Mouse (Mus musculus) liver, adult 2 months (tissue): ENCODE results near the gene Gm37240. TPM values are rescaled to one million over a fixed set of nuclear protein-coding genes. Genes with fewer than 3 reads are reported as not detected.

ENCODE experiments used
- DNase-seq: peaks from one replicate; pipeline ENCODE4 v3.0.0-alpha.2; 2011; ENCODE audit warnings: low read depth, low spot score; ENCODE audit errors: extremely low read depth
- H3K27ac ChIP-seq: fragments of 200-500 bp; replicated peaks from 2 replicates; pipeline ENCODE4 v1.5.1; 2012; ENCODE audit warnings: low read depth, mild to moderate bottlenecking, control low read depth, inconsistent platforms, low read length; ENCODE audit not compliant: insufficient read depth
- H3K27me3 ChIP-seq: fragments of 200-500 bp; 2 replicates; pipeline ENCODE4 v1.6.1; 2012; ENCODE audit warnings: mild to moderate bottlenecking, moderate library complexity, low read length, inconsistent platforms; ENCODE audit not compliant: control insufficient read depth, insufficient read depth
- H3K36me3 ChIP-seq: fragments of 200-500 bp; 2 replicates; pipeline ENCODE4 v1.6.1; 2012; ENCODE audit warnings: low read length, inconsistent platforms; ENCODE audit not compliant: control insufficient read depth, insufficient read depth
- H3K4me1 ChIP-seq: fragments of 200-500 bp; 2 replicates; pipeline ENCODE4 v1.6.1; 2011; ENCODE audit warnings: low read length; ENCODE audit not compliant: control insufficient read depth, insufficient read depth
- H3K4me3 ChIP-seq: fragments of 200-500 bp; 2 replicates; pipeline ENCODE4 v1.5.1; 2011; ENCODE audit warnings: low read depth, mild to moderate bottlenecking, control low read depth, low read length, moderate library complexity; ENCODE audit not compliant: insufficient read depth
- H3K79me2 ChIP-seq: fragments of 200-500 bp; 2 replicates; pipeline ENCODE4 v1.6.1; 2012; ENCODE audit warnings: inconsistent platforms, mild to moderate bottlenecking, low read length, moderate library complexity; ENCODE audit not compliant: control insufficient read depth, insufficient read depth
- H3K9ac ChIP-seq: fragments of 200-500 bp; 2 replicates; pipeline ENCODE4 v1.6.1; 2012; ENCODE audit warnings: low read depth, mild to moderate bottlenecking, control low read depth, inconsistent platforms, low read length
- CTCF ChIP-seq: fragments of 200-500 bp; IDR thresholded peaks from 2 replicates; pipeline ENCODE4 v1.5.1; 2011; ENCODE audit warnings: low read depth, low read length, control low read depth
- POLR2A ChIP-seq: fragments of 200-500 bp; IDR thresholded peaks from 2 replicates; pipeline ENCODE4 v1.6.1; 2011; ENCODE audit warnings: low read length, control low read depth; ENCODE audit not compliant: insufficient read depth; ENCODE audit errors: extremely low read depth
- WGBS: fragments of 180-500 bp; shearing (Covaris S2); methylation state at CpG from one replicate; pipeline ENCODE4 v1.1.7; 2018; 5-methylcytosine and 5-hydroxymethylcytosine counted together
- polyA plus RNA-seq: library from polyadenylated mRNA; depleted of rRNA; stranded (reverse); fragments of >200 nt; gene quantifications from 2 replicates; pipeline ENCODE4 v1.2.3, GENCODE M21; 2012
- total RNA-seq: library from RNA; depleted of rRNA; stranded (reverse); fragments of >200 nt; gene quantifications from 2 replicates; pipeline ENCODE4 v1.2.3, GENCODE M21; 2014

Gene Gm37240
- total and polyA plus RNA-seq, 2 experiments, result 2.2 to 6.9 TPM

- TF ChIP-seq POLR2A (no peak), CTCF (no peak)
- no peak for DNase-seq
- Histone ChIP-seq H3K27me3 (no peaks in the 10 kb centered on the region), H3K4me3 (no peak overlapping the region), H3K27ac (no peak overlapping the region), H3K9ac (no peak overlapping the region), H3K79me2 (no peaks in the 10 kb centered on the region; the same call in 1 of the 2 replicates), H3K36me3 (no peaks in the 10 kb centered on the region), H3K4me1 (no peaks in the 10 kb centered on the region)
- WGBS, result 95% methylated on average over 6 of the region's 6 CpGs
These were observed 111.2 kb downstream of the Gm37240 start for GRCm38 (mm10) chr3:85776126-85776525.

DNA sequence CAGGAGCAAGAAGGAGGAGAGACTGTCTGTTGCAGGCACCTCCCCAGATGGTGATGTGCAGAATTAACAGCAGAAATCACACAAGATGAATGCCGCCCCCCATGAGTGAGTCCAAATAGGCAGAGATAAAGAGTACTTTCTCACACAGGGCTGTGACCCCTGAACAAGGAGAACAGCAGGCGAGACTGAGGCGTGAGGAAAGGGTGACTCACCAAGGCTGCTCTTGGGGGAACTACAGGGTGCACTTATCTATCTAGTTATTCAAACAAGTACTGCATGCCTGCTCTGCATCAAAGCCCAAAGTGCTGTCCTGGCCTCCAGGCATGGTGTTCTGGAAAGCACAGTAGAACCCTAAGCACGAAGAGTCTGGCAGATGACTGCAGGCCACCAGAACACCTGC is 113.4 kb downstream of the Gm37240 start:
- TF ChIP-seq POLR2A, result no peak

DNA sequence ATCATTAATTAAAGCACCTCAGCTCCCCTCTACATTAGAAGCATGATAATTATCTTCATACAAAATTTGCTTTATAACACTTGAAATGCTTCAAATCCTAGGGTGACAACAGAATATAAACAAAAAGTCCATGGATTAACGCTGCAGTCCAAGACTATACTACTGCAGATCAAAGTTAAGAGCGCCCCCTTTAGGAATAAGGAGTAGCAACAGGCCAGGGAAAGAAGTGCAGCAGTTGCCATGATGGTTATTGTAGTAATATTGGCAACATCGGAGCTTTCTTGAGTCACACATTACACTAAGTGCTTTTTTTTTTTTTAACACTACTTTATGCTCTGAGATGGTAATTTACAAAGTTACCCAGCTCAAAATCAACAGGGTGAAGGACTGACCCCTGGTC is 113.9 kb downstream of the Gm37240 start:
- no peak for DNase-seq
- TF ChIP-seq POLR2A (no peak), CTCF (no peak)
- H3K79me2 ChIP-seq, result no peaks in the 10 kb centered on the region; the same call in 1 of the 2 replicates
- WGBS, result 44% methylated on average over 3 of the region's 3 CpGs
- H3K4me1 ChIP-seq, result no peaks in the 10 kb centered on the region
- H3K27ac ChIP-seq, result no peak overlapping the region
- no peaks in the 10 kb centered on the region for H3K36me3 ChIP-seq
- no peak overlapping the region for H3K4me3 ChIP-seq
- no peak overlapping the region for H3K9ac ChIP-seq
- no peaks in the 10 kb centered on the region for H3K27me3 ChIP-seq

More for the DNA sequence above, 113.4 kb downstream of the Gm37240 start:
- 80% methylated on average over 4 of the region's 4 CpGs for WGBS
- Histone ChIP-seq H3K27ac (no peak overlapping the region), H3K9ac (no peak overlapping the region), H3K79me2 (no peaks in the 10 kb centered on the region; the same call in 1 of the 2 replicates), H3K27me3 (no peaks in the 10 kb centered on the region), H3K4me1 (no peaks in the 10 kb centered on the region), H3K4me3 (no peak overlapping the region), H3K36me3 (no peaks in the 10 kb centered on the region)
- DNase-seq, result no peak

DNA sequence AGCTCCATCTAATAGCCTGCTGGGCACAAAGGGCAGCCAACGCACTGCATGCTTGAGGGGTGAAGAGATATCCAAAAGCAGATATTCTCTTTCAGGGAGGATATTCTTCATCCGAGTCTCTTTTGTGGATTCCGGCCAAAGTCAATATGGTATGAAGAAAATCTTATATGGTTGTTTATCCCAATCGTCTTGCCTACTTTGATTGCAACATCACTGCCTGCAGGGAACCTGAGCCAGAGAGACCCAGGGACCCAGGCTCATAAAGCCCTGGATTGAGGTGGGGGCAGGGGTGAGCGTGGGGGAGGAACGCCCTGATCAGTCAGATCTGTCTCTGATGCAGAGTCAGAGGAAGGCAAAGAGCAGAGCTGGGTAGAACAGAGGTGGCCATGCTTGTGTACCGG is 122.4 kb downstream of the Gm37240 start:
- no peak overlapping the region for H3K27ac ChIP-seq
- H3K4me1 ChIP-seq, result peaks cover 7% of the 10 kb centered on the region
- H3K4me3 ChIP-seq, result no peak overlapping the region
- H3K36me3 ChIP-seq, result no peaks in the 10 kb centered on the region
- no peaks in the 10 kb centered on the region for H3K27me3 ChIP-seq
- peaks cover 3% of the 10 kb centered on the region; the same call in 1 of the 2 replicates for H3K79me2 ChIP-seq
- no peak overlapping the region for H3K9ac ChIP-seq
- WGBS, result 51% methylated on average over 7 of the region's 7 CpGs
- TF ChIP-seq CTCF (no peak), POLR2A (no peak)
- DNase-seq, result peak; percentile 31

GRCm38 (mm10) chr3:85764008-85764834 is 123.1 kb downstream of the Gm37240 start:
- 69% methylated on average over 18 of the region's 18 CpGs for WGBS
- H3K36me3 ChIP-seq, result no peaks in the 10 kb centered on the region
- peaks cover 3% of the 10 kb centered on the region; the same call in 1 of the 2 replicates for H3K79me2 ChIP-seq
- peak; percentile 58 for DNase-seq
- no peak for TF ChIP-seq CTCF
- TF ChIP-seq POLR2A, result no peak
- peaks cover 7% of the 10 kb centered on the region for H3K4me1 ChIP-seq
- no peak overlapping the region for H3K4me3 ChIP-seq
- H3K27me3 ChIP-seq, result no peaks in the 10 kb centered on the region
- no peak overlapping the region for H3K27ac ChIP-seq
- H3K9ac ChIP-seq, result no peak overlapping the region

- Histone ChIP-seq H3K27ac (no peak overlapping the region), H3K36me3 (no peaks in the 10 kb centered on the region), H3K4me1 (no peaks in the 10 kb centered on the region), H3K79me2 (peaks cover 2% of the 10 kb centered on the region; the same call in 1 of the 2 replicates), H3K27me3 (no peaks in the 10 kb centered on the region), H3K9ac (no peak overlapping the region), H3K4me3 (no peak overlapping the region)
- DNase-seq, result no peak
- WGBS, result 78% methylated on average over 2 of the region's 2 CpGs
- no peak for TF ChIP-seq CTCF
- no peak for TF ChIP-seq POLR2A
These were observed 129.4 kb downstream of the Gm37240 start for GRCm38 (mm10) chr3:85757944-85758343.
